15 mouse cellular contexts compared by ENCODE assay signal in genomic region chr5:118967718-118968117, GRCm38 (mm10).
DNase-seq lines count a peak whose midpoint lies in the region; ATAC-seq lines count a peak whose summit lies in the region.
"Had no signal": no experiment of that assay in that cellular context is flagged by ENCODE, and none has a peak within 500 bp of the region (broad histone marks: within the 10 kb centered on the region; RNA-seq: fewer than 3 reads in every experiment).

No protein-coding gene starts in this region.

- H3K9ac ChIP-seq in intestine, embryonic 14.5 days (ENCODE audit: low read length) = no peak overlapping the region
- no peak overlapping the region for H3K9ac ChIP-seq in intestine, embryonic 16.5 days (ENCODE audit: low read depth, low read length)
- H3K9ac ChIP-seq: hindbrain, embryonic 13.5 days; limb, embryonic 12.5 days; liver, embryonic 14.5 days had no signal

- no peaks in the 10 kb centered on the region for H3K27me3 ChIP-seq in intestine, embryonic 14.5 days (replicated peaks; ENCODE audit: control insufficient read depth, insufficient read depth, low read length)
- no peaks in the 10 kb centered on the region for H3K27me3 ChIP-seq in intestine, embryonic 16.5 days (replicated peaks; ENCODE audit: control insufficient read depth, insufficient read depth, low read length)

- H3K36me3 ChIP-seq in intestine, embryonic 14.5 days (ENCODE audit: control insufficient read depth, insufficient read depth, low read length) = no peaks in the 10 kb centered on the region
- no peaks in the 10 kb centered on the region for H3K36me3 ChIP-seq in intestine, embryonic 16.5 days (ENCODE audit: control insufficient read depth, insufficient read depth, low read length)
- H3K36me3 ChIP-seq: hindbrain, embryonic 13.5 days; limb, embryonic 12.5 days; midbrain, embryonic 10.5 days had no signal

- H3K4me3 ChIP-seq in intestine, embryonic 14.5 days (ENCODE audit: low read depth, low read length) = no peak overlapping the region
- H3K4me3 ChIP-seq in intestine, embryonic 16.5 days (ENCODE audit: low read length) = no peak overlapping the region
- H3K4me3 ChIP-seq: hindbrain, embryonic 13.5 days; limb, embryonic 12.5 days; midbrain, embryonic 10.5 days had no signal

- 26% methylated on average over 11 of the region's 11 CpGs for WGBS in intestine, embryonic 14.5 days
- WGBS in intestine, embryonic 16.5 days = 39% methylated on average over 11 of the region's 11 CpGs

- ATAC-seq in intestine, embryonic 14.5 days (replicated peaks; ENCODE audit: low FRiP score, low TSS enrichment, low read depth) = no peak
- ATAC-seq in intestine, embryonic 16.5 days = no peak
- ATAC-seq in erythroid progenitor cell, adult 5-6 weeks (replicated peaks; ENCODE audit: low FRiP score, poor library complexity, severe bottlenecking) = no peak

- H3K9me3 ChIP-seq in intestine, embryonic 14.5 days (ENCODE audit: control insufficient read depth, low read length) = no peaks in the 10 kb centered on the region
- no peaks in the 10 kb centered on the region for H3K9me3 ChIP-seq in intestine, embryonic 16.5 days (ENCODE audit: control insufficient read depth, low read length)
- H3K9me3 ChIP-seq: hindbrain, embryonic 13.5 days; midbrain, embryonic 10.5 days had no signal

- H3K4me1 ChIP-seq in intestine, embryonic 14.5 days (replicated peaks; ENCODE audit: control insufficient read depth, insufficient read depth, low read length) = 0 out of 2 replicates have a peak, but pooled peaks cover under 1% of the 10 kb centered on the region
- no peaks in the 10 kb centered on the region for H3K4me1 ChIP-seq in intestine, embryonic 16.5 days (ENCODE audit: control insufficient read depth, insufficient read depth, low read length)
- H3K4me1 ChIP-seq: hindbrain, embryonic 13.5 days; midbrain, embryonic 10.5 days had no signal

- H3K4me2 ChIP-seq in intestine, embryonic 14.5 days (ENCODE audit: low read length) = no peak overlapping the region
- no peak overlapping the region for H3K4me2 ChIP-seq in intestine, embryonic 16.5 days (ENCODE audit: low read depth, low read length)
- H3K4me2 ChIP-seq: hindbrain, embryonic 13.5 days; limb, embryonic 12.5 days had no signal

- peak; percentile 10 to 13 for DNase-seq in adrenal gland, postnatal 36 days
- no peak for DNase-seq in adrenal gland, postnatal 25 days
- peak; percentile 68 for DNase-seq in intestine, embryonic 14.5 days (ENCODE audit: low spot score)
- peak; percentile 43 for DNase-seq in kidney, adult 9 months
- DNase-seq in kidney, postnatal 4 days = peak; percentile 39 to 57
- DNase-seq in cerebellum, postnatal 10 days = no peak
- DNase-seq: adrenal gland, postnatal 10 days; cerebellum, adult 9-10 months; gastrocnemius, postnatal 14 days had no signal

- H3K27ac ChIP-seq in intestine, embryonic 14.5 days (ENCODE audit: low read depth) = no peak overlapping the region
- no peak overlapping the region for H3K27ac ChIP-seq in intestine, embryonic 16.5 days (ENCODE audit: low read length)
- H3K27ac ChIP-seq: hindbrain, embryonic 13.5 days; limb, embryonic 12.5 days; liver, embryonic 14.5 days; midbrain, embryonic 10.5 days had no signal

Comparison
In these comparisons a context has a peak if more than half of its experiments do, and no peak if none do; other contexts are left out.
1. DNase-seq: peak in adrenal gland, postnatal 36 days (2 of 2), intestine, embryonic 14.5 days (single experiment), kidney, adult 9 months (single experiment) and kidney, postnatal 4 days (2 of 2); none in adrenal gland, postnatal 25 days (single experiment) and cerebellum, postnatal 10 days (0 of 2).